Mouse (Mus musculus) heart, embryonic 16.5 days (tissue): Measurements from ENCODE around the gene Sorl1. TPM values are rescaled to one million over a fixed set of nuclear protein-coding genes. Genes with fewer than 3 reads are reported as not detected.

Source experiments
- ATAC-seq: fragments of 200-750 bp; cut with Nextera tagmentation; replicated peaks from 2 replicates; pipeline ENCODE4 v1.8.0; 2017; ENCODE audit warnings: moderate number of reproducible peaks; ENCODE audit not compliant: insufficient read depth, low FRiP score; ENCODE audit errors: extremely low read depth
- H3K27ac ChIP-seq: fragments of 300-500 bp; sonication (generic); 2 replicates; pipeline ENCODE4 v1.5.1; 2014; ENCODE audit warnings: mild to moderate bottlenecking, low read length, control low read depth, moderate library complexity
- H3K27me3 ChIP-seq: fragments of 300-500 bp; sonication (generic); 2 replicates; pipeline ENCODE4 v1.6.1; 2014; ENCODE audit warnings: low read length, mixed read lengths; ENCODE audit not compliant: control insufficient read depth, insufficient read depth
- H3K36me3 ChIP-seq: fragments of 300-500 bp; sonication (generic); 2 replicates; pipeline ENCODE4 v1.6.1; 2014; ENCODE audit not compliant: control insufficient read depth, insufficient read depth
- H3K4me1 ChIP-seq: fragments of 300-500 bp; sonication (generic); 2 replicates; pipeline ENCODE4 v1.6.1; 2014; ENCODE audit warnings: low read length, mixed read lengths; ENCODE audit not compliant: control insufficient read depth, insufficient read depth
- H3K4me2 ChIP-seq: fragments of 300-500 bp; sonication (generic); 2 replicates; pipeline ENCODE4 v1.6.1; 2014; ENCODE audit warnings: low read depth, mild to moderate bottlenecking, control low read depth, low read length
- H3K4me3 ChIP-seq: fragments of 300-500 bp; sonication (generic); 2 replicates; pipeline ENCODE4 v1.5.1; 2014; ENCODE audit warnings: mild to moderate bottlenecking, control low read depth, low read length
- H3K9ac ChIP-seq: fragments of 300-500 bp; sonication (generic); 2 replicates; pipeline ENCODE4 v1.6.1; 2014; ENCODE audit warnings: low read length, control low read depth
- H3K9me3 ChIP-seq: fragments of 300-500 bp; sonication (generic); replicated peaks from 2 replicates; pipeline ENCODE4 v1.6.1; 2016; ENCODE audit warnings: low read length; ENCODE audit not compliant: control insufficient read depth
- WGBS: fragments of 180-500 bp; shearing (Covaris S2); extraction: QIAGEN DNeasy Blood & Tissue Kit; methylation state at CpG from one replicate; pipeline ENCODE4 v1.1.7; 2014; 5-methylcytosine and 5-hydroxymethylcytosine counted together
- polyA plus RNA-seq: library from polyadenylated mRNA; unstranded; fragments of >200 nt; fragmentation: Nextera tagmentation; extraction: Ambion mirVana; gene quantifications from 2 replicates; pipeline ENCODE4 v1.2.1, GENCODE M21; 2015

Gene Sorl1
- polyA plus RNA-seq, 1 experiment from 2014 or later, result 2.2 TPM

GRCm38 (mm10) chr9:42156566-42156965 lies 32.5 kb upstream of the Sorl1 start:
- Histone ChIP-seq H3K4me2 (no peak overlapping the region), H3K27me3 (no peaks in the 10 kb centered on the region), H3K27ac (no peak overlapping the region), H3K9me3 (no peaks in the 10 kb centered on the region), H3K9ac (no peak overlapping the region), H3K36me3 (no peaks in the 10 kb centered on the region), H3K4me3 (no peak overlapping the region), H3K4me1 (peaks cover 3% of the 10 kb centered on the region)
- WGBS, result 66% methylated on average over 3 of the region's 3 CpGs
- no peak for ATAC-seq

- Histone ChIP-seq H3K4me1 (no peaks in the 10 kb centered on the region; the same call in 1 of the 2 replicates), H3K9ac (no peak overlapping the region), H3K9me3 (no peaks in the 10 kb centered on the region), H3K4me2 (no peak overlapping the region), H3K36me3 (no peaks in the 10 kb centered on the region), H3K4me3 (no peak overlapping the region), H3K27me3 (no peaks in the 10 kb centered on the region), H3K27ac (no peak overlapping the region)
- no peak for ATAC-seq
- WGBS, result 65% methylated on average over 6 of the region's 6 CpGs
These were observed 30.6 kb upstream of the Sorl1 start for GRCm38 (mm10) chr9:42154682-42155081.

GRCm38 (mm10) chr9:42148816-42149215 lies 24.7 kb upstream of the Sorl1 start:
- H3K36me3 ChIP-seq, result no peaks in the 10 kb centered on the region
- no peak overlapping the region for H3K4me2 ChIP-seq
- 79% methylated on average over 6 of the region's 6 CpGs for WGBS
- H3K9me3 ChIP-seq, result no peaks in the 10 kb centered on the region
- ATAC-seq, result no peak
- no peaks in the 10 kb centered on the region for H3K4me1 ChIP-seq
- H3K27me3 ChIP-seq, result no peaks in the 10 kb centered on the region
- H3K4me3 ChIP-seq, result no peak overlapping the region
- H3K9ac ChIP-seq, result no peak overlapping the region
- H3K27ac ChIP-seq, result no peak overlapping the region

- Histone ChIP-seq H3K36me3 (no peaks in the 10 kb centered on the region), H3K27me3 (no peaks in the 10 kb centered on the region), H3K4me1 (no peaks in the 10 kb centered on the region), H3K27ac (no peak overlapping the region), H3K9ac (no peak overlapping the region), H3K4me3 (no peak overlapping the region), H3K4me2 (no peak overlapping the region), H3K9me3 (no peaks in the 10 kb centered on the region)
- no peak for ATAC-seq
- 84% methylated on average over 4 of the region's 4 CpGs for WGBS
These were observed 23.9 kb upstream of the Sorl1 start for GRCm38 (mm10) chr9:42148036-42148435.

- Histone ChIP-seq H3K4me2 (no peak overlapping the region), H3K4me1 (no peaks in the 10 kb centered on the region), H3K9ac (no peak overlapping the region), H3K27me3 (no peaks in the 10 kb centered on the region), H3K27ac (no peak overlapping the region), H3K9me3 (no peaks in the 10 kb centered on the region), H3K4me3 (no peak overlapping the region), H3K36me3 (no peaks in the 10 kb centered on the region)
- WGBS, result 76% methylated on average over 2 of the region's 2 CpGs
- ATAC-seq, result no peak
These were observed 22.4 kb upstream of the Sorl1 start for GRCm38 (mm10) chr9:42146463-42146862.

- no peak overlapping the region for H3K27ac ChIP-seq
- WGBS, result 78% methylated on average over 6 of the region's 6 CpGs
- H3K4me3 ChIP-seq, result no peak overlapping the region
- no peaks in the 10 kb centered on the region for H3K36me3 ChIP-seq
- no peak for ATAC-seq
- H3K4me1 ChIP-seq, result no peaks in the 10 kb centered on the region
- H3K27me3 ChIP-seq, result no peaks in the 10 kb centered on the region
- H3K9me3 ChIP-seq, result no peaks in the 10 kb centered on the region
- no peak overlapping the region for H3K4me2 ChIP-seq
- no peak overlapping the region for H3K9ac ChIP-seq
These were observed 17.6 kb upstream of the Sorl1 start for GRCm38 (mm10) chr9:42141549-42142210.

- Histone ChIP-seq H3K9ac (no peak overlapping the region), H3K9me3 (no peaks in the 10 kb centered on the region), H3K36me3 (no peaks in the 10 kb centered on the region), H3K27me3 (no peaks in the 10 kb centered on the region), H3K4me1 (no peaks in the 10 kb centered on the region), H3K27ac (no peak overlapping the region), H3K4me2 (no peak overlapping the region), H3K4me3 (no peak overlapping the region)
- 62% methylated on average over 4 of the region's 4 CpGs for WGBS
- ATAC-seq, result no peak
These were observed 14.3 kb upstream of the Sorl1 start for GRCm38 (mm10) chr9:42138248-42138858.

GRCm38 (mm10) chr9:42137578-42137977 lies 13.5 kb upstream of the Sorl1 start:
- Histone ChIP-seq H3K27me3 (no peaks in the 10 kb centered on the region), H3K4me2 (no peak overlapping the region), H3K9me3 (no peaks in the 10 kb centered on the region), H3K9ac (no peak overlapping the region), H3K27ac (no peak overlapping the region), H3K4me1 (no peaks in the 10 kb centered on the region), H3K4me3 (no peak overlapping the region), H3K36me3 (no peaks in the 10 kb centered on the region)
- no peak for ATAC-seq
- 68% methylated on average over 5 of the region's 5 CpGs for WGBS

- no peak for ATAC-seq
- H3K36me3 ChIP-seq, result no peaks in the 10 kb centered on the region
- H3K4me2 ChIP-seq, result no peak overlapping the region
- H3K9me3 ChIP-seq, result no peaks in the 10 kb centered on the region
- WGBS, result 78% methylated on average over 13 of the region's 13 CpGs
- no peak overlapping the region for H3K27ac ChIP-seq
- H3K4me1 ChIP-seq, result no peaks in the 10 kb centered on the region
- no peak overlapping the region for H3K4me3 ChIP-seq
- H3K27me3 ChIP-seq, result no peaks in the 10 kb centered on the region
- no peak overlapping the region for H3K9ac ChIP-seq
These were observed 7.0 kb upstream of the Sorl1 start for GRCm38 (mm10) chr9:42130793-42131760.
